Mouse (Mus musculus): ENCODE measurements around the gene Piezo1. TPM values are rescaled to one million over a fixed set of nuclear protein-coding genes. Genes with fewer than 3 reads are reported as not detected.

Gene Piezo1
- polyA plus RNA-seq, 1 experiment from 2014 or later: 1.2 TPM

DNA sequence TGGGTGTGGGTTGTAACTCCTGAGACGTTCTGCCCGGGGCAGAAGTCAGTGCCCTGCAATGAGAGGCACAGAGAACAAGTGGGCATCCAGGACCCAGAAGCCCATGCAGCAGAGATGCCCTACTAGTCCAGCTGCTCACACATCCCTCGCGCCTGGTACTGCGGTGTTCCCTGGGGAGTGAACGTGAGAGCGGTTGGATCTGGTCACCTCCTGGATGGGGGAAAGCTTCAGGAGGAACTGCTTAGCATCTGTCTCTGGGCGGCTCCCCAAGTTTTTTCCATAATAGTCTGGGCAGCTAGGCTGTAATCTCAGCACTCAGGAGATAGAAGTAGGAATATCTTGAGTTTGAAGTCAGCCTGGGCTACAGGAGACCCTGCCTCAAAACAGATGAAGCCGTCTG is 33.9 kb upstream of the Piezo1 start:
- Histone ChIP-seq H3K9ac (ENCODE audit: low read length) (no peak overlapping the region), H3K4me3 (ENCODE audit: low read depth, low read length) (no peak overlapping the region), H3K4me1 (ENCODE audit: control insufficient read depth, insufficient read depth, low read length) (peaks cover 5% of the 10 kb centered on the region; the same call in 1 of the 2 replicates), H3K27me3 (replicated peaks; ENCODE audit: control insufficient read depth, insufficient read depth, low read length) (no peaks in the 10 kb centered on the region), H3K36me3 (ENCODE audit: control insufficient read depth, insufficient read depth, low read length) (no peaks in the 10 kb centered on the region), H3K4me2 (ENCODE audit: low read length) (no peak overlapping the region), H3K27ac (ENCODE audit: low read depth, low read length) (no peak overlapping the region), H3K9me3 (replicated peaks; ENCODE audit: control insufficient read depth, low read length) (no peaks in the 10 kb centered on the region)
- 82% methylated on average over 9 of the region's 9 CpGs for WGBS
- ATAC-seq (no peak), DNase-seq (ENCODE audit: low spot score) (no peak)

DNA sequence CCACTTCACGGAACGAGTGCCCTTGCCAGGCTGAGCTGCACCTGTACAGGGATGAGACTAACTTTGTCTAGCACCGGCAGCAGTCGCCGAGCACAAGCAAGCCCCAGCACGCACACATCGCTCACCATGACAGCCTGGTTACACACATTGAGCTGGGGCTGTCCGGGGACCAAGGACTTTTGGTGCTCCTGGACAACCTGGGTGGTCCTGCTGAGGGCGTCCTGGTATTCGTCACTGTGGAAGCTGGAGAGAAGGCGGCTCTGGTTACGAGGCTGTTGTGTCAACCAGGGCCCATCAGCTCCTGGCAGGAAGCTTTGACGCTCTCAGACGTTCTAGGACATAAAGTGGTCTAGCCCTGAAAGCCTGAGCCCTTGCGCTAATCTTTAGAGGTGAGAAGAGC is 29.8 kb upstream of the Piezo1 start:
- 78% methylated on average over 14 of the region's 15 CpGs for WGBS
- H3K4me2 ChIP-seq (ENCODE audit: low read length): no peak overlapping the region
- no peaks in the 10 kb centered on the region for H3K27me3 ChIP-seq (replicated peaks; ENCODE audit: control insufficient read depth, insufficient read depth, low read length)
- no peak overlapping the region for H3K4me3 ChIP-seq (ENCODE audit: low read depth, low read length)
- H3K36me3 ChIP-seq (ENCODE audit: control insufficient read depth, insufficient read depth, low read length): no peaks in the 10 kb centered on the region
- H3K4me1 ChIP-seq (ENCODE audit: control insufficient read depth, insufficient read depth, low read length): peaks cover 11% of the 10 kb centered on the region
- no peak for ATAC-seq
- H3K9ac ChIP-seq (ENCODE audit: low read length): no peak overlapping the region
- no peak for DNase-seq (ENCODE audit: low spot score)
- H3K27ac ChIP-seq (ENCODE audit: low read depth, low read length): no peak overlapping the region
- no peaks in the 10 kb centered on the region for H3K9me3 ChIP-seq (replicated peaks; ENCODE audit: control insufficient read depth, low read length)

DNA sequence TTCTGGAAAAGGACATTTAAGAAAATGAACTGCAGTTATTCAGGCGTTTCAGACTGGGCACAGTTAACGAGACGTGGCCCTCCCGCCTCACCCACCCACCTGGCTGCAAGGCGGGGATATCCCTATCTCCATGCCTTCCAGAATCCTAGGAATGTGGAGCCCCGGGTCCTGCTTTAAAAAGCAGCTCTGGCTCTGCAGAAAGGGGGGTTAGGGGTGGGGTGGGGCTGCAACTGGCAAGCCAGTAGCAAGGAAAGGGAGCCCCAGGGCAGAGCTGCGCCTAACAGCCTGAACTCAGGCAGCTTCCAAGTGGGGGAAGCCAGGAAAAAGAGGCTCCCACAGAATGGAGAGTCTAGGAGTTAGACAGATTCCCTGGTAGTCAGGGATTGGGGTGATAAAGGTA is 28.1 kb upstream of the Piezo1 start:
- H3K9ac ChIP-seq (ENCODE audit: low read length): 0 out of 2 replicates have a peak overlapping the region, but pooled peaks have one; percentile 17
- H3K4me1 ChIP-seq (ENCODE audit: control insufficient read depth, insufficient read depth, low read length): peaks cover 15% of the 10 kb centered on the region

DNA sequence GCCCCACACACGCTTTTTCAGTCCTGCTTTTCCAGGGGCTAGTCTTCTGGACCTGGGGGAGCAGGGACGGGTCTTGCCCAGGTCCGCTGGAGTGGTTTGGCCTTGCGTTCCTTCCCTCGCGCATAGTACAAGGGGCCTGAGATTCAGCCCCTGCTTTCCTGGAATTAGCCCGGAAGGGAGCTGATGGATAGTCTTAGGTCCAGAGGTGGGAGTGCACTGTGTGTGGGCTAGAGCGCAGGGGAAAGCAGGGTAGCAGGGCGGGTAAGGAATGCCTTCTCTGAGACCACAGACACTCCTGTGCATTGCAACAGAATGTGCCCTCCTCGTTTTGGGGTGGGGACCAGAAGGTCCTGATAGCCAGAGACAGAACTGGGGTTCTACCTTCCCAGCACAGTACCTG is 26.0 kb upstream of the Piezo1 start:
- Histone ChIP-seq H3K4me1 (ENCODE audit: control insufficient read depth, insufficient read depth, low read length) (peaks cover 15% of the 10 kb centered on the region), H3K27me3 (replicated peaks; ENCODE audit: control insufficient read depth, insufficient read depth, low read length) (no peaks in the 10 kb centered on the region), H3K4me3 (ENCODE audit: low read depth, low read length) (peak overlapping the region; percentile 51), H3K4me2 (ENCODE audit: low read length) (peak overlapping the region; percentile 83), H3K9ac (ENCODE audit: low read length) (peak overlapping the region; percentile 82), H3K36me3 (ENCODE audit: control insufficient read depth, insufficient read depth, low read length) (peaks cover 13% of the 10 kb centered on the region), H3K27ac (ENCODE audit: low read depth, low read length) (peak overlapping the region; percentile 14; the same call in 1 of the 2 replicates), H3K9me3 (replicated peaks; ENCODE audit: control insufficient read depth, low read length) (no peaks in the 10 kb centered on the region)
- WGBS: 44% methylated on average over 10 of the region's 10 CpGs
- ATAC-seq: peak; percentile 30
- DNase-seq (ENCODE audit: low spot score): no peak

More for the DNA sequence above, 28.1 kb upstream of the Piezo1 start:
- no peak overlapping the region for H3K27ac ChIP-seq (ENCODE audit: low read depth, low read length)
- H3K4me2 ChIP-seq (ENCODE audit: low read length): no peak overlapping the region
- no peak for ATAC-seq
- H3K36me3 ChIP-seq (ENCODE audit: control insufficient read depth, insufficient read depth, low read length): 0 out of 2 replicates have a peak, but pooled peaks cover 6% of the 10 kb centered on the region
- 20% methylated on average over 7 of the region's 7 CpGs for WGBS
- H3K9me3 ChIP-seq (replicated peaks; ENCODE audit: control insufficient read depth, low read length): no peaks in the 10 kb centered on the region
- DNase-seq (ENCODE audit: low spot score): no peak
- H3K4me3 ChIP-seq (ENCODE audit: low read depth, low read length): no peak overlapping the region
- H3K27me3 ChIP-seq (replicated peaks; ENCODE audit: control insufficient read depth, insufficient read depth, low read length): no peaks in the 10 kb centered on the region

DNA sequence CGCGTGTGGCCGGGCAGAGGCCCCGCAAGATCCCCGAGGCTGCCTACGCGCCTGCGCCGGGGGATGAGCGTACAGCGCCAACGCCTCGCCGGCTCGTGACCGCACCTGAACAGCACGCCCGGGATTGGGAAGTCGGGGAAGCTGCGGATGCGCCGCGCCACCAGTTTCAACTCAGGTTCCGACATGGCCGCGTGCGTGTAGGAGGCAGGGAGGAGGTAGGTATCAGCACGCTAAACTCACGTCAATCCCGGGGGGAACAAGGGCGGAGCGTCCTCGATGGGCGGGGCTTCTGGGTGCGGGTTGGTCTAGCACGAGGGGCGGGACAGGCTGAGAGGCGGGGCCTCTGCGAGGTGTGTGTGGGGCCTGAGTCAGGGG is 25.5 kb upstream of the Piezo1 start, which contains the start of gene Aprt:
Gene Aprt (minus strand): TSS at position 262 of the 375 bp plus-strand sequence.
- H3K9me3 ChIP-seq (replicated peaks; ENCODE audit: control insufficient read depth, low read length): no peaks in the 10 kb centered on the region
- H3K4me1 ChIP-seq (ENCODE audit: control insufficient read depth, insufficient read depth, low read length): peaks cover 15% of the 10 kb centered on the region
- H3K4me2 ChIP-seq (ENCODE audit: low read length): peak within 1 kb of the TSS; percentile 83
- DNase-seq (ENCODE audit: low spot score) (peak; percentile 95), ATAC-seq (peak; percentile 94)
- under 1% methylated on average over 39 of the region's 39 CpGs for WGBS
- H3K4me3 ChIP-seq (ENCODE audit: low read depth, low read length): peak within 1 kb of the TSS; percentile 51
- H3K27ac ChIP-seq (ENCODE audit: low read depth, low read length): peak within 1 kb of the TSS; percentile 50; the same call in 1 of the 2 replicates
- H3K9ac ChIP-seq (ENCODE audit: low read length): peak within 1 kb of the TSS; percentile 82
- H3K36me3 ChIP-seq (ENCODE audit: control insufficient read depth, insufficient read depth, low read length): peaks cover 18% of the 10 kb centered on the region
- no peaks in the 10 kb centered on the region for H3K27me3 ChIP-seq (replicated peaks; ENCODE audit: control insufficient read depth, insufficient read depth, low read length)

DNA sequence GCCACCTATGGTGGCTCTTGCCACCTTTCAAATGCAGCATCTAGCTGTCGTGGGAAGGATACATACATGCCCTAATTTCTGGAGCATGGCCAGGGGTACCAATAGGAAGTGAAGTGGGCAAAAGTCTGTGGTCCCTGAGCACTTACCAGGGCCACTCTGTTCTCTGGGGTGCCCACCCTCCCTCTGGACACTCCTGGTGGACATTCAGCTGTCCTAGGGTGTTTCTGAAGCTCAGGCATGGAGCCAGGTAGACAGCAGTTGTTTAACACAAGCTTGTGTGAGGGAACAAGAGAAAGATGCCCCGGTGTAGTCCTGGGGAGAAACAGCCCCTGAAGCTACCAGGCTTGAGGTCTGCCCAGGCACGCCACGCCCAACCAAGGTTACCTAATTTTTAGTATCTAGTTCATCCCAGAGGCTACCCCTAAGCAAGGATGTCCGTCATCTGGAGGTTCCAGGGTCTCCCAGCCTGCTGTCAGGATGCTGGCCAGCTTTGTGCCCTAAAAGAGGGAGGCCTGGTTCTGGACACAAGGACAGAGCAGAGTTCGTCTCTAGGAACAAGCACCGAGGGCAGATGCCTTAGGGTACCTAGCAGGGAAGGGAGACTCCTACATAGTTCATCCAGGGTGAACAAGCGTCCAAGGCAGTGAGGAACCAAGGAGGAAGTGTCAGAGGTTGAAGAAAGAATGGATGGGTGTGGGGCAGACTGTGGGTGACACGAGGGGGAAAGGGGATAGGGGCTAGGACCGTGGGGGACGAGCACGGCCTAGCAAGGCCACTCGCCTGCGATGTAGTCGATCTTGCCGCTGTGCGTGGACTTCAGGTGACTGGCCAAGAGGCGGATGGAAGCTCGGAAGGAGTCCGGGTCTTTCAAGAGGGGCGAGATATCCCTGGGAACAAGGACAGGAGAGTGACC is 24.9 kb upstream of the Piezo1 start:
- ATAC-seq (peak; percentile 35), DNase-seq (ENCODE audit: low spot score) (no peak)
- H3K4me2 ChIP-seq (ENCODE audit: low read length): peak overlapping the region; percentile 83
- peak overlapping the region; percentile 50; the same call in 1 of the 2 replicates for H3K27ac ChIP-seq (ENCODE audit: low read depth, low read length)
- peaks cover 15% of the 10 kb centered on the region for H3K4me1 ChIP-seq (ENCODE audit: control insufficient read depth, insufficient read depth, low read length)
- no peaks in the 10 kb centered on the region for H3K9me3 ChIP-seq (replicated peaks; ENCODE audit: control insufficient read depth, low read length)
- H3K4me3 ChIP-seq (ENCODE audit: low read depth, low read length): peak overlapping the region; percentile 51
- WGBS: 18% methylated on average over 21 of the region's 21 CpGs
- H3K9ac ChIP-seq (ENCODE audit: low read length): peak overlapping the region; percentile 82
- H3K27me3 ChIP-seq (replicated peaks; ENCODE audit: control insufficient read depth, insufficient read depth, low read length): no peaks in the 10 kb centered on the region
- peaks cover 25% of the 10 kb centered on the region for H3K36me3 ChIP-seq (ENCODE audit: control insufficient read depth, insufficient read depth, low read length)

DNA sequence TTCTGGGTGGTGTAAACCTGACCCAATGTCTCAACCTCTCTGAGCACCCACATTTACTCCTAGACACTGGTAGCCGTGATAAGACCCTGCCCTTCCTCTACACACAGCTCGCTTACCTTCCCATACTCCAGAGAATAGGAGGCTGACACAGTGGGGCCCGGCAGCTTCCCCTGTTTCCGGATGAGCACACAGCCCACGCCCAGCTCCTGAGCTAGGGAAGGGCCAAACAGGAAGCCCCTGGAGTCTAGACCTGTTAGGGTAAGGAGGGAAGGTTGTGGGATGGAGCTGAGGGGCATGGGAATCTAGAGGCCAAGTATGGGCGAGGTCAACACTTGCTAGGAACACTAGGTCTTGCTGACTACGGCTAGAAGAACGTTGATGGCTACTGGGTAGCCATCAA is 24.2 kb upstream of the Piezo1 start:
- Histone ChIP-seq H3K4me3 (ENCODE audit: low read depth, low read length) (no peak overlapping the region), H3K36me3 (ENCODE audit: control insufficient read depth, insufficient read depth, low read length) (peaks cover 30% of the 10 kb centered on the region), H3K9ac (ENCODE audit: low read length) (no peak overlapping the region), H3K9me3 (replicated peaks; ENCODE audit: control insufficient read depth, low read length) (no peaks in the 10 kb centered on the region), H3K27ac (ENCODE audit: low read depth, low read length) (no peak overlapping the region), H3K27me3 (replicated peaks; ENCODE audit: control insufficient read depth, insufficient read depth, low read length) (no peaks in the 10 kb centered on the region), H3K4me2 (ENCODE audit: low read length) (peak overlapping the region; percentile 83), H3K4me1 (ENCODE audit: control insufficient read depth, insufficient read depth, low read length) (peaks cover 15% of the 10 kb centered on the region)
- ATAC-seq (no peak), DNase-seq (ENCODE audit: low spot score) (no peak)
- WGBS: 83% methylated on average over 8 of the region's 8 CpGs

DNA sequence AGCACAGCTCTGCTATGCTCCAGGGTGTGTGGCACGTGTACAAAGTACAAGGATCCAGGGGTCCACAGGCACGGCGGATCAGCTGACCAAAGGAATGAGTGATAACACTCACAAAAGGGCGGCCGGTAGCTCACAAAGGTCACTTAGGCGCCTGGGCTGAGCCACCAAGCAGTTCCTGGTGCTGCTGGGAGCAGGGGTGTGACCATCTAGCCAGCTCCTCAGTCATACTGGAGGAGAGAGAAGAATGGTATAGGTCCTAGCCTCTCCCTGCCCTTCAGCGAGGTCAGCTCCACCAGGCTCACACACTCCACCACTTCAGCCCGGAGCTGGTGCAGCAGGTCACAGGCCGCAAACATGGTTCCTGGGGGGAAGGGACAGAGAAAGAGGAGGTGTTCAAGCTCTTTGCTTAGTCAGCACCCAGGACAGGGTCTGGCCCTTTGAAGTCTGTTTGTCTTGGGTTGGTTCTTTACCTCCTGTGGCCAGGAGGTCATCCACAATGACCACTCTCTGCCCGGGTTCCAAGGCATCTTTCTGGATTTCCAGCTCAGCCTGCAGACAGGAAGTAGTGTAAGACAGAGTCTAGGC is 23.6 kb upstream of the Piezo1 start:
- H3K4me2 ChIP-seq (ENCODE audit: low read length): no peak overlapping the region
- H3K4me1 ChIP-seq (ENCODE audit: control insufficient read depth, insufficient read depth, low read length): peaks cover 15% of the 10 kb centered on the region
- H3K27me3 ChIP-seq (replicated peaks; ENCODE audit: control insufficient read depth, insufficient read depth, low read length): no peaks in the 10 kb centered on the region
- no peaks in the 10 kb centered on the region for H3K9me3 ChIP-seq (replicated peaks; ENCODE audit: control insufficient read depth, low read length)
- no peak overlapping the region for H3K4me3 ChIP-seq (ENCODE audit: low read depth, low read length)
- 63% methylated on average over 10 of the region's 10 CpGs for WGBS
- H3K9ac ChIP-seq (ENCODE audit: low read length): no peak overlapping the region
- ATAC-seq: no peak
- H3K27ac ChIP-seq (ENCODE audit: low read depth, low read length): no peak overlapping the region
- H3K36me3 ChIP-seq (ENCODE audit: control insufficient read depth, insufficient read depth, low read length): peaks cover 36% of the 10 kb centered on the region
- no peak for DNase-seq (ENCODE audit: low spot score)

DNA sequence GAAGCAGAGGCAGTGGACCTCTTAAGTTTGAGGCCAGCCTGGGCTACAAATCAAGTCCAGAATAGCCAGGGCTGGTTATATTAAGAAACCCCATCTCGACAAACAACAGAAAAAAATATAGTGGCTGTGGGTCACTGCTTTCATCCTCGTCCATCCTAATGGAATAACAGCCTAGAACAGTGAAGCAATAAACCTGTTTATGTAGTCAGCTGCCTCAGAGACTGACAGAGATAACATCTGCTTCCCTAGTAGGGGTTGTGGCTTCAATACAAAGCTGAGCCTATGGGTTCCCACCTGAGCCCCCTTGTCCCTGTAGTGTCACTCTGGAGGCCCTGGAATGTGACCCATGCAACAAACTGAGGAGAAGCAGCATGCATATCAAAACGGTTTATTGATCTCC is 23.1 kb upstream of the Piezo1 start:
- Histone ChIP-seq H3K27ac (ENCODE audit: low read depth, low read length) (no peak overlapping the region), H3K4me1 (ENCODE audit: control insufficient read depth, insufficient read depth, low read length) (peaks cover 16% of the 10 kb centered on the region), H3K36me3 (ENCODE audit: control insufficient read depth, insufficient read depth, low read length) (peaks cover 36% of the 10 kb centered on the region), H3K4me2 (ENCODE audit: low read length) (no peak overlapping the region), H3K4me3 (ENCODE audit: low read depth, low read length) (no peak overlapping the region), H3K9ac (ENCODE audit: low read length) (no peak overlapping the region), H3K27me3 (replicated peaks; ENCODE audit: control insufficient read depth, insufficient read depth, low read length) (no peaks in the 10 kb centered on the region), H3K9me3 (replicated peaks; ENCODE audit: control insufficient read depth, low read length) (no peaks in the 10 kb centered on the region)
- WGBS: 70% methylated on average over 3 of the region's 3 CpGs
- no peak for DNase-seq (ENCODE audit: low spot score)
- no peak for ATAC-seq
